Mouse (Mus musculus): ENCODE data around the gene Dhdh. TPM values are rescaled to one million over a fixed set of nuclear protein-coding genes. Genes with fewer than 3 reads are reported as not detected.
"Not testable (repeated sequence)": the region's sequence is repeated elsewhere in the genome, so short reads cannot be mapped to it uniquely, and the experiment has no call there.

The Dhdh gene
- total and polyA plus RNA-seq, 2 experiments from 2014 or later = 4.7 to 6.2 TPM

GRCm38 (mm10) chr7:45466283-45467089, 22.1 kb downstream of the Dhdh start, which contains the start of gene Bax:
Gene Bax (minus strand): TSS chr7:45466898.
- Histone ChIP-seq H3K9ac (replicated peaks; ENCODE audit: low read length) (peak within 1 kb of the TSS; percentile 81), H3K36me3 (ENCODE audit: insufficient read depth, low read length) (peaks cover 13% of the 10 kb centered on the region), H3K4me3 (ENCODE audit: low read length) (peak within 1 kb of the TSS; percentile 69), H3K4me1 (ENCODE audit: insufficient read depth, low read length) (peaks cover 8% of the 10 kb centered on the region), H3K4me2 (ENCODE audit: low read depth, low read length) (peak within 1 kb of the TSS; percentile 93), H3K27ac (peak within 1 kb of the TSS; percentile 76), H3K27me3 (ENCODE audit: insufficient read depth, low read length) (no peaks in the 10 kb centered on the region), H3K9me3 (ENCODE audit: low read length) (no peaks in the 10 kb centered on the region)
- under 1% methylated on average over 54 of the region's 58 CpGs for WGBS
- peak; percentile 99 for DNase-seq (ENCODE audit: low spot score)
- ATAC-seq = peak; percentile 86
- peak; percentile 36; the same call in 1 of the 2 replicates for TF ChIP-seq CTCF (IDR thresholded peaks at IDR 0.05; ENCODE audit: low read depth)

DNA sequence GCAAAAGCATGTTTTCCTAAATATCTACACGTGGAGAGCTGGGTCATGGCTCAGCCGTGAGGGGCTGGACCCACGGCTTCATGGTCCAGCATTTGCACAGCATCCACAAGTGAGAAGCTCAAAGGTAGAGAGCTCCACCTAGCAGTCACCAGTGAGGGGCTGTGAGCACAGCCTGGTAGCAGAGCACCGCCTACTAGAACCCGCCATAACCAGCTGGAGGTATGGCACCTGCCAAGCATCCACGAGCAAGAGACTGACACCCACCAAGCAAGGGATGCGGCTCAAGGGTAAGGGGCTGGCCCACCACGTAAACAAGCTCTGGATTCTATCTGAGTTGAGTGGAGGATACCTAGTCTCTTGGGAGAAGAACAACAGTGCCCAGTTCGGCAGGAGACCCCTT, 23.1 kb downstream of the Dhdh start:
- H3K36me3 ChIP-seq (ENCODE audit: insufficient read depth, low read length) = peaks cover 13% of the 10 kb centered on the region
- peak overlapping the region; percentile 81 for H3K9ac ChIP-seq (replicated peaks; ENCODE audit: low read length)
- peak overlapping the region; percentile 69 for H3K4me3 ChIP-seq (ENCODE audit: low read length)
- no peaks in the 10 kb centered on the region for H3K27me3 ChIP-seq (ENCODE audit: insufficient read depth, low read length)
- peak overlapping the region; percentile 93 for H3K4me2 ChIP-seq (ENCODE audit: low read depth, low read length)
- ATAC-seq (no peak), DNase-seq (ENCODE audit: low spot score) (no peak)
- no peaks in the 10 kb centered on the region for H3K9me3 ChIP-seq (ENCODE audit: low read length)
- H3K4me1 ChIP-seq (ENCODE audit: insufficient read depth, low read length) = peaks cover 11% of the 10 kb centered on the region
- peak overlapping the region; percentile 76; the same call in 1 of the 2 replicates for H3K27ac ChIP-seq
- 0 out of 2 replicates have a peak, but pooled peaks have one; percentile 12 for TF ChIP-seq CTCF (IDR thresholded peaks at IDR 0.05; ENCODE audit: low read depth)
- 74% methylated on average over 9 of the region's 9 CpGs for WGBS

- H3K27ac ChIP-seq = no peak overlapping the region
- peaks cover 13% of the 10 kb centered on the region for H3K36me3 ChIP-seq (ENCODE audit: insufficient read depth, low read length)
- WGBS = 94% methylated on average over 12 of the region's 12 CpGs
- no peak for TF ChIP-seq CTCF (IDR thresholded peaks at IDR 0.05; ENCODE audit: low read depth)
- no peaks in the 10 kb centered on the region for H3K27me3 ChIP-seq (ENCODE audit: insufficient read depth, low read length)
- H3K4me2 ChIP-seq (ENCODE audit: low read depth, low read length) = no peak overlapping the region
- no peaks in the 10 kb centered on the region for H3K9me3 ChIP-seq (ENCODE audit: low read length)
- ATAC-seq (no peak), DNase-seq (ENCODE audit: low spot score) (no peak)
- H3K4me3 ChIP-seq (ENCODE audit: low read length) = no peak overlapping the region
- peak overlapping the region; percentile 81; the same call in 1 of the 2 replicates for H3K9ac ChIP-seq (replicated peaks; ENCODE audit: low read length)
- H3K4me1 ChIP-seq (ENCODE audit: insufficient read depth, low read length) = peaks cover 15% of the 10 kb centered on the region
Observed at GRCm38 (mm10) chr7:45465112-45465511, 23.5 kb downstream of the Dhdh start.

DNA sequence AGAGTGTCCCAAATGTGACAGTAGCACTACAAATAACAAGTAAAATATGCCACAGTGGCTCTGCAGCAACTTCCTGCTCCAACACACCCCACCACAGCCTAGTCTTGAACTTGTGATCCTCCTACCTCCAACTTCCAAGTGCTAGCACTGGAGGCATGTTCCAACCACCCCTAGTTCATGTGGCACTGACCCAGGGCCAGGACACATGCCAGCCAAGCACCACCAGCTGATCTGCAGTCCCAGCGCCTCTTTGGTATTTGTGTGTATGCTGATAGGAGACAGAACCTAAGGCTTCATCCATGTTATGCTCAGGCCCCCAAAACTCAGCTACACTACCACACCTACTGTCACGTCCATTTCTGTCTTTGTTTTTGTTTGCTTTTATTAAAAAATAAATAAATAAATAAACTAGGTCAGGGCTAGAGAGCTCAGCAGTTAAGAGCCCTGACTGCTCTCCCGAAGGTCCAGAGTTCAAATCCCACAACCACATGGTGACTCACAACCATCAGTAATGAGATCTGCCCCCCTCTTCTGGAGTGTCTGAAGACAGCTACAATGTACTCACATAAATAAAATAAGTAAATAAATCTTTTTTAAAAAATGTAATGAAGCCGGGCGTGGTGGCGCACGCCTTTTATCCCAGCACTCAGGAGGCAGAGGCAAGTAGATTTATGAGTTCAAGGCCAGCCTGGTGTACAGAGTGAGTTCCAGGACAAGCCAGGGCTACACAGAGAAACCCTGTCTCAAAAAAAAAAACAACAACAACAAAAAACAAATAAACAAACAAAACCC, 24.4 kb downstream of the Dhdh start:
- ATAC-seq (no peak), DNase-seq (ENCODE audit: low spot score) (no peak)
- peaks cover 17% of the 10 kb centered on the region for H3K4me1 ChIP-seq (ENCODE audit: insufficient read depth, low read length)
- peaks cover 13% of the 10 kb centered on the region for H3K36me3 ChIP-seq (ENCODE audit: insufficient read depth, low read length)
- H3K27ac ChIP-seq = no peak overlapping the region
- no peak overlapping the region for H3K4me2 ChIP-seq (ENCODE audit: low read depth, low read length)
- no peaks in the 10 kb centered on the region for H3K9me3 ChIP-seq (ENCODE audit: low read length)
- H3K4me3 ChIP-seq (ENCODE audit: low read length) = no peak overlapping the region
- no peak for TF ChIP-seq CTCF (IDR thresholded peaks at IDR 0.05; ENCODE audit: low read depth)
- H3K9ac ChIP-seq (replicated peaks; ENCODE audit: low read length) = no peak overlapping the region
- no peaks in the 10 kb centered on the region for H3K27me3 ChIP-seq (ENCODE audit: insufficient read depth, low read length)
- WGBS = 95% methylated on average over 7 of the region's 7 CpGs

DNA sequence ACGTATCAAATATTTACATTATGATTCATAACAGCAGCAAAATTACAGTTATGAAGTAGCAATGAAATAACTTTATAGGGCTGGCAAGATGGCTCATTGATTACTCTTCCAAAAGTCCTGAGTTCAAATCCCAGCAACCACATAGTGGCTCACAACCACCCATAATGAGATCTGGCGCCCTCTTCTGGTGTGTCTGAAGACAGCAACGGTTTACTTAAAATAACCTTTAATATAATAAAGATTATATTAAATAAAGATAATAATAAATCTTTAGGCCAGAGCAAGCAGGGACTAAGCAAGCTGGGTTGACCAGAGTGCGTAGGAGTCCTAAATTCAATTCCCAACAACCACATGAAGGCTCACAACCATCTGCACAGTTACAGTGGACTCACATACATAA, 25.7 kb downstream of the Dhdh start:
- not testable (repeated sequence) for H3K27ac ChIP-seq; H3K4me3 ChIP-seq (ENCODE audit: low read length); H3K9ac ChIP-seq (replicated peaks; ENCODE audit: low read length); H3K9me3 ChIP-seq (ENCODE audit: low read length); ATAC-seq; H3K4me2 ChIP-seq (ENCODE audit: low read depth, low read length); DNase-seq (ENCODE audit: low spot score); H3K27me3 ChIP-seq (ENCODE audit: insufficient read depth, low read length)
- 80% methylated on average over 4 of the region's 4 CpGs for WGBS
- peak; percentile 35; the same call in 1 of the 2 replicates for TF ChIP-seq CTCF (IDR thresholded peaks at IDR 0.05; ENCODE audit: low read depth)
- peaks cover 17% of the 10 kb centered on the region for H3K4me1 ChIP-seq (ENCODE audit: insufficient read depth, low read length)
- H3K36me3 ChIP-seq (ENCODE audit: insufficient read depth, low read length) = peaks cover 13% of the 10 kb centered on the region

DNA sequence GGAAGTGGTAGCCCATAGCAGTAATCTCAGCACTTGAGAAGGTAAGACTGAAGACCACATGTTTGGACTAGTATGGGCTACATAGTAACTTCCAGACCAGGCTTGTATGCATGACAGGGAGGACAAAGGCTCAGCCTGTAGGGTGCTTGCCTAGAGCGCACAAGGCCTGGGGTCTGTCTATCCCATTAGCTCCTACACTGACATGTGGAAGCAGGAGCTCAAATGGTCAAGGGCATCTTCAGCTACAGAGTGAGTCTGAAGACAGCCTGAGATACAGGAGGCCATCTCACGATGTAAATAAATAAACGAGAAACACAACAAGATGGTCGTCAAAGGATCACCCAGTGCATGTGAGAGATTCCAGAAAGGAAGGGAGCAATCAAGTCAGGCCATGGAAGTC, 26.3 kb downstream of the Dhdh start:
- 87% methylated on average over 4 of the region's 4 CpGs for WGBS
- TF ChIP-seq CTCF (IDR thresholded peaks at IDR 0.05; ENCODE audit: low read depth) = no peak
- no peak overlapping the region for H3K4me3 ChIP-seq (ENCODE audit: low read length)
- no peak for ATAC-seq
- no peaks in the 10 kb centered on the region for H3K27me3 ChIP-seq (ENCODE audit: insufficient read depth, low read length)
- no peak overlapping the region for H3K4me2 ChIP-seq (ENCODE audit: low read depth, low read length)
- H3K9me3 ChIP-seq (ENCODE audit: low read length) = no peaks in the 10 kb centered on the region
- no peak overlapping the region for H3K27ac ChIP-seq
- no peak overlapping the region for H3K9ac ChIP-seq (replicated peaks; ENCODE audit: low read length)
- DNase-seq (ENCODE audit: low spot score) = no peak
- peaks cover 13% of the 10 kb centered on the region for H3K36me3 ChIP-seq (ENCODE audit: insufficient read depth, low read length)
- peaks cover 21% of the 10 kb centered on the region for H3K4me1 ChIP-seq (ENCODE audit: insufficient read depth, low read length)
